ENCODE assay signal across 25 mouse cellular contexts in the genomic region with DNA sequence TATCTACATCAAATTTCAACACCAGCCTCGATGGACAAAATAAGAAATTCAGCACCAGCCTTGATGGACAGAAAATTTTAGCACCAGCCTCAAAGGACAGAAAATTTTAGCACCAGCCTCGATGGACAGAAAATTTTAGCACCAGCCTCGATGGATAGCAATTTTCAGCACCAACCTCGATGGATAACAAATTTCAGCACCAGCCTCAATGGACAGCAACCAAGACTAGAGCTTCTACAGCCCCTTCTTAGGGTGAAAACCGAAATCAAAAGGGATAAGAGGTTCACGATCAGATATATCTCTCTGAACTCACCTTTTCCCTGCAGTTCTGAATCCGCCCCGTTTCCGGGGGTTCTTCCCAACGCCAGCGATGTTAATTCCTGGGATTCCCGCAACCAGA. TPM values are rescaled to one million over a fixed set of nuclear protein-coding genes. Genes with fewer than 3 reads are reported as not detected.
DNase-seq lines count a peak whose midpoint lies in the region; ATAC-seq and TF ChIP-seq lines count a peak whose summit lies in the region.
"Not testable (repeated sequence)": the region's sequence is repeated elsewhere in the genome, so short reads cannot be mapped to it uniquely, and the experiment has no call there.
"Had no signal": no experiment of that assay in that cellular context is flagged by ENCODE, and none has a peak within 500 bp of the region (broad histone marks: within the 10 kb centered on the region; RNA-seq: fewer than 3 reads in every experiment).

No protein-coding gene starts in this region.

- not testable (repeated sequence) for H3K4me3 ChIP-seq in MEL (ENCODE audit: control insufficient read depth in 1 of 2, insufficient read depth in 1 of 2, low read depth in 2 of 2, low read length in 2 of 2); limb, embryonic 10.5 days; lung, embryonic 14.5 days (ENCODE audit: low read depth, low read length); myocyte

- not testable (repeated sequence) for H3K4me2 ChIP-seq in lung, embryonic 14.5 days; myocyte (ENCODE audit: low read depth)

- H3K9me3 ChIP-seq in MEL (replicated peaks; ENCODE audit: insufficient read depth, low read length); limb, embryonic 10.5 days (replicated peaks); lung, embryonic 14.5 days (ENCODE audit: low read depth, low read length): not testable (repeated sequence)

- H3K27ac ChIP-seq in MEL (ENCODE audit: control insufficient read depth, low read depth, low read length); limb, embryonic 10.5 days; lung, embryonic 14.5 days (ENCODE audit: low read depth): not testable (repeated sequence)

- WGBS in limb, embryonic 10.5 days: 76% methylated on average over 12 of the region's 12 CpGs
- 65% methylated on average over 12 of the region's 12 CpGs for WGBS in lung, embryonic 14.5 days

- TF ChIP-seq EP300 in MEL (IDR thresholded peaks at IDR 0.05; ENCODE audit: low read depth in 1 of 2, low read length in 2 of 2): not testable (repeated sequence)

- not testable (repeated sequence) for H3K27me3 ChIP-seq in MEL (ENCODE audit: control insufficient read depth in 1 of 2, insufficient read depth in 2 of 2, low read length in 2 of 2); limb, embryonic 10.5 days (ENCODE audit: low read depth, poor library complexity, severe bottlenecking); lung, embryonic 14.5 days (ENCODE audit: insufficient read depth, low read length); myocyte (ENCODE audit: control insufficient read depth, insufficient read depth, insufficient read length)

- H3K79me2 ChIP-seq in MEL (ENCODE audit: control insufficient read depth, insufficient read depth, low read length, poor library complexity); myocyte (ENCODE audit: control insufficient read depth, insufficient read depth): not testable (repeated sequence)

- peak; percentile 23 for DNase-seq in ES-CJ7 (ENCODE audit: low read depth, low spot score)
- peak; percentile 38 for DNase-seq in MEL (ENCODE audit: low read depth, low spot score)
- peak; percentile 31 for DNase-seq in R1 (ENCODE audit: low read depth, low spot score)
- DNase-seq in heart, adult 11 months: peak; percentile 67
- peak; percentile 29 for DNase-seq in limb, embryonic 10.5 days (ENCODE audit: low spot score)
- peak; percentile 2 for DNase-seq in lung, embryonic 14.5 days

- ATAC-seq in lung, embryonic 14.5 days (ENCODE audit: insufficient read depth): not testable (repeated sequence)

- TF ChIP-seq CTCF in MEL (IDR thresholded peaks at IDR 0.05 in 2 of 3, conservative IDR thresholded peaks at IDR 0.05 in 1 of 3; ENCODE audit: control insufficient read depth in 1 of 3, insufficient read depth in 1 of 3, low read depth in 2 of 3, low read length in 3 of 3, poor library complexity in 1 of 3, severe bottlenecking in 1 of 3); lung, embryonic 14.5 days (IDR thresholded peaks at IDR 0.05; ENCODE audit: low read depth): not testable (repeated sequence)

- not testable (repeated sequence) for TF ChIP-seq POLR2A in MEL (IDR thresholded peaks at IDR 0.05; ENCODE audit: control insufficient read depth in 1 of 2, insufficient read depth in 1 of 2, low read depth in 1 of 2, low read length in 2 of 2, poor library complexity in 1 of 2); myocyte (IDR thresholded peaks at IDR 0.05; ENCODE audit: insufficient read length, low read depth)

- not testable (repeated sequence) for H3ac ChIP-seq in myocyte (ENCODE audit: control insufficient read depth, insufficient read length)

- TF ChIP-seq RAD21 in MEL (IDR thresholded peaks at IDR 0.05; ENCODE audit: low read depth, low read length): not testable (repeated sequence)

- H3K4me1 ChIP-seq in MEL (ENCODE audit: control insufficient read depth in 1 of 2, insufficient read depth in 2 of 2, low read length in 2 of 2); limb, embryonic 10.5 days; lung, embryonic 14.5 days (ENCODE audit: insufficient read depth): not testable (repeated sequence)

- not testable (repeated sequence) for H3K36me3 ChIP-seq in MEL (ENCODE audit: control insufficient read depth in 1 of 2, insufficient read depth in 2 of 2, low read length in 2 of 2); limb, embryonic 10.5 days; lung, embryonic 14.5 days (ENCODE audit: insufficient read depth); myocyte (ENCODE audit: control insufficient read depth, insufficient read depth)

- not testable (repeated sequence) for H3K9ac ChIP-seq in MEL (ENCODE audit: control insufficient read depth, low read depth, low read length, poor library complexity, severe bottlenecking); lung, embryonic 14.5 days

TF ChIP-seq in MEL, 35 proteins besides CTCF, POLR2A, EP300 and RAD21:
- peak; percentile 81 for TF ChIP-seq SIN3A (IDR thresholded peaks at IDR 0.05; ENCODE audit: low read length)

TF ChIP-seq in myocyte, 11 proteins besides CTCF, POLR2A, EP300 and RAD21:
- peak; percentile 53 for TF ChIP-seq REST (IDR thresholded peaks at IDR 0.05; ENCODE audit: insufficient read depth, insufficient read length)

RNA-seq across cellular contexts. Expression of a gene that starts 34.0 kb away (rescaled TPM):
- total RNA-seq in MEL (2012; rRNA removed): not detected in 2 replicates
- polyA plus RNA-seq in MEL (2012; ENCODE audit: insufficient read depth in 1 of 2, insufficient read length in 2 of 2, low read depth in 1 of 2, low replicate concordance in 2 of 2, missing spikeins in 1 of 2): not detected
- polyA plus RNA-seq in limb, embryonic 10.5 days (2016; fragmentation: Nextera tagmentation; extraction: Ambion mirVana): not detected in 2 replicates
- polyA plus RNA-seq in lung, embryonic 14.5 days (2014; fragmentation: Nextera tagmentation; extraction: Ambion mirVana): not detected in 2 replicates
- not detected for polyA plus RNA-seq in myocyte (2012; fragmentation: generic; extraction: Trizol)
- total RNA-seq: adrenal gland, adult 18-20 months; adrenal gland, adult 8-10 months; adrenal gland, postnatal 14 days; adrenal gland, postnatal 36 days; CH12.LX; forebrain, postnatal 0 days; G1E had no signal
- polyA plus RNA-seq: activated CD4-positive, CD25-positive, alpha-beta regulatory T cell, adult 4 months; CD4-positive, CD25-positive, alpha-beta regulatory T cell, adult 4 months; cerebellum, adult 2 months; cortical plate, adult 2 months; embryonic facial prominence, embryonic 10.5 days; embryonic facial prominence, embryonic 12.5 days; embryonic facial prominence, embryonic 14.5 days; forebrain, embryonic 11.5 days; forebrain, embryonic 13.5 days; forebrain, embryonic 15.5 days; forebrain, postnatal 0 days; G1E; Patski had no signal

RNA-seq across cellular contexts. Expression of a gene that starts 52.3 kb away (rescaled TPM):
- total RNA-seq in MEL (2012; rRNA removed): not detected in 2 replicates
- not detected for polyA plus RNA-seq in MEL (2012; ENCODE audit: insufficient read depth in 1 of 2, insufficient read length in 2 of 2, low read depth in 1 of 2, low replicate concordance in 2 of 2, missing spikeins in 1 of 2)
- polyA plus RNA-seq in limb, embryonic 10.5 days (2016; fragmentation: Nextera tagmentation; extraction: Ambion mirVana): not detected in 2 replicates
- polyA plus RNA-seq in lung, embryonic 14.5 days (2014; fragmentation: Nextera tagmentation; extraction: Ambion mirVana): not detected in 2 replicates
- polyA plus RNA-seq in myocyte (2012; fragmentation: generic; extraction: Trizol): not detected
- total RNA-seq: adrenal gland, adult 18-20 months; adrenal gland, adult 8-10 months; adrenal gland, postnatal 14 days; adrenal gland, postnatal 36 days; CH12.LX; forebrain, postnatal 0 days; G1E had no signal
- polyA plus RNA-seq: activated CD4-positive, CD25-positive, alpha-beta regulatory T cell, adult 4 months; CD4-positive, CD25-positive, alpha-beta regulatory T cell, adult 4 months; cerebellum, adult 2 months; cortical plate, adult 2 months; embryonic facial prominence, embryonic 10.5 days; embryonic facial prominence, embryonic 12.5 days; embryonic facial prominence, embryonic 14.5 days; forebrain, embryonic 11.5 days; forebrain, embryonic 13.5 days; forebrain, embryonic 15.5 days; forebrain, postnatal 0 days; G1E; Patski had no signal

Comparison
In these comparisons a context has a peak if more than half of its experiments do, and no peak if none do; other contexts are left out.
1. DNase-seq: peak in every context shown above with its lines; median percentile 67 in heart, adult 11 months; 38 in MEL; 31 in R1; 29 in limb, embryonic 10.5 days; 23 in ES-CJ7; 2 in lung, embryonic 14.5 days.